Mouse (Mus musculus): ENCODE results near the gene Recql.
"Not testable (repeated sequence)": the region's sequence is repeated elsewhere in the genome, so short reads cannot be mapped to it uniquely, and the experiment has no call there.

Gene Recql

GRCm38 (mm10) chr6:142365742-142366472 is 21.0 kb downstream of the Recql start:
- DNase-seq (ENCODE audit: extremely low read depth, low read depth): no peak

- DNase-seq (ENCODE audit: extremely low read depth, low read depth): no peak
These were observed 23.8 kb downstream of the Recql start for GRCm38 (mm10) chr6:142363019-142363576.

GRCm38 (mm10) chr6:142362036-142362435 is 24.9 kb downstream of the Recql start:
- DNase-seq (ENCODE audit: extremely low read depth, low read depth): no peak

DNA sequence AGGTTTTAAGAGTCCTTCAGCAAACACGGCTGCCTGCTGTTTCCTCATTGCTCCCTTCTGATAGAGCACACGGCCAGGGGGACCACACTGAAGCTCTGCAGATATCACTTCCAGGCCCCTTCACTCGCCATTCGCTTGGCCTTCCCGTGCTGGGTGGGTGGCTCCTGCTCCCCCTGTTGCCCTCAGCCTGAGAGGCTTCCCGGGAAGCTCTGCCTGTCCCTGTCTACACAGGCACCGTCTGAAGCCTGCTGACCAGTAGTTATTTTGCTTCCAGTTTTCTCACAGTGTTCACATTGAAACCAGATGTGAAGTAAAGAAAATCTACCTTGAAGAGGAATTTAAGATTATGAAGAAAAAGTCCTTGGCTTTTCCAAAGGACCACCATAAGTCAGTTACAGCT is 29.8 kb downstream of the Recql start:
- no peak for DNase-seq (ENCODE audit: extremely low read depth, low read depth)

- DNase-seq (ENCODE audit: extremely low read depth, low read depth): not testable (repeated sequence)
These were observed 34.8 kb downstream of the Recql start for GRCm38 (mm10) chr6:142352099-142352498.

DNA sequence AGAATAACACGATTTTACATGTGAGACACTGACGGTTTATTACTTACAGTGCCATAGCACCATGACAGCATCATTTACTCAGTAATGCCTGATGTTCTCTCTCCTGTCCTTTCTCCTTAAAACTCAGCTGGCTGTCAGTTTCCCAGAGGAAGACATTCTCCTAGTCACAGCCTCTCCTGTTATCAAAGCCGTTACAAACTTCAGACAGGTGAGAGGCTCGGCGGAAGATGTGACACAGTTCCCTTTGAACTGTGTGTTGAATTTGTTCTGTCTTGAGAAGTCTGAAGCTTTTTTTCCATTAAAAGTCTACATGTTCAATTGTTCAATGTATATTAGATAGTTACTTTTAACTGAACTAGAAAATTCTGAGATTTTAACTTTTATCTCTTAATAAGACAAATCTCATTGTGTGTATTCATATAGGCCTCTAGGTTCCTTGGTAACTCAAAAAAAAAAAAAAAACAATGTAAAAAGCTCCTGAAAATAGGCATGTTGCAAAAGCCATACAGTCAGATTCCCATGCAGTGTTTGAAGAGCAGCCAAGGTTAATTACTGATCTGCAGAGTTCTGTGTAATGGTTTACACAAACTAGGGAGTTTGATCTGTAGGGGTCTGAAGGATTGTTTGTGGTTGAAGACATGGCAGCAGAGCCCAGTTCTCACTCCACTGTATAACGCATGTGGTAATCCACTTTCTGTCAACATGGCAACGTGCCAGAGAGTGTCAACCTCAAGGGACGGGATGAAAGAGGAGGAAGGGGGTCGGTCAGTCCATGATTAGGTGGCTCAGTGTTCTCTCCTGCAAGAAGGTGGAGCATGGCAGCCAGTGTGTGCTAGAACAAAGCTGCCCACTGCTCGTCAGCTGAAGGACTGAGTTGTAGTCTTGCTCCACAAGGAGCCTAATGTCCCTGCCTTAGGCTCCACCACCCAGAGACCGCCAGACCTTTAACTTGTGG is 39.2 kb downstream of the Recql start:
- no peak for DNase-seq (ENCODE audit: extremely low read depth, low read depth)

- DNase-seq (ENCODE audit: extremely low read depth, low read depth): peak; percentile 30
These were observed 40.4 kb downstream of the Recql start for GRCm38 (mm10) chr6:142346181-142347110.

GRCm38 (mm10) chr6:142345440-142346038 is 41.3 kb downstream of the Recql start, which contains the start of gene Pyroxd1:
Gene Pyroxd1 (plus strand): TSS chr6:142345654.
- DNase-seq (ENCODE audit: extremely low read depth, low read depth): peak; percentile 84

GRCm38 (mm10) chr6:142343561-142343960 is 43.3 kb downstream of the Recql start:
- peak; percentile 59 for DNase-seq (ENCODE audit: extremely low read depth, low read depth)

DNA sequence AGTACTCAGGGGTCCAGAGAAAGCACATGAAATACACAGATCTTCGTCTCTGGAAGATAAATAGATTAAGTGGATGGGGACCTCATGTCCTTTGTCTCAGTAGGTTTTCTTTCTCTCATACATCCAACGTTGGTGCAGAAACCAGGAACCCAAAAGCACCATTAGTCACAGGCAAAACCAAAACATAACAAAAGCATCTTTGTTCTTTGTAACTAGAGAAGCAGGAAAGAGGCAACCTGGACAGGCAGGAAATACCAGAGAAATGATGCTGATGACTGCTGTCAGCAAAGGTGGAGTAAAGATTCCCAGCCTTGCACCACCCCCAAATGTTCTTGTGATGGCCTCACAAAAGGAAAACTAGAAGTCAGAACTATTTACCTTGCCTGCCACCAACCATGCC is 47.3 kb downstream of the Recql start:
- no peak for DNase-seq (ENCODE audit: extremely low read depth, low read depth)

DNA sequence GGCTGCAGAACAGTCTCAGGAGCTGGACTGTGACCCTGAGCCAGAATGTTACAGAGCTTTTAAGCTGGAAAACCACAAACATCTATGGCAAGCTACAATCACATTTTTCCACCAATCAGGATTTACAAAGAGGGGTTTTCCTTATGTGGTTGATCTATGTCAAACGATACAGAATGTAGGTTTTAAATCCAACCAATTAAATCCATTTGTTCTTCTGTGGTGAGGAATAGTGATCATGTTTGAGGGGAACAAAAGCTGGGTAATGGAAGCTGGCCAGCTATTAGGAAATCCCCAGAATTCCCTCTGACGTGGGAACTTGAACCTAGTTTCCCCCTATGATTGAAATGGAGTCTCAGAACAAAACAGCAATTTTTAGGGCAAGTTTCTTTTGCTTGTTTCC is 47.9 kb downstream of the Recql start:
- DNase-seq (ENCODE audit: extremely low read depth, low read depth): no peak

GRCm38 (mm10) chr6:142329201-142329600 is 57.7 kb downstream of the Recql start:
- DNase-seq (ENCODE audit: extremely low read depth, low read depth): no peak

DNA sequence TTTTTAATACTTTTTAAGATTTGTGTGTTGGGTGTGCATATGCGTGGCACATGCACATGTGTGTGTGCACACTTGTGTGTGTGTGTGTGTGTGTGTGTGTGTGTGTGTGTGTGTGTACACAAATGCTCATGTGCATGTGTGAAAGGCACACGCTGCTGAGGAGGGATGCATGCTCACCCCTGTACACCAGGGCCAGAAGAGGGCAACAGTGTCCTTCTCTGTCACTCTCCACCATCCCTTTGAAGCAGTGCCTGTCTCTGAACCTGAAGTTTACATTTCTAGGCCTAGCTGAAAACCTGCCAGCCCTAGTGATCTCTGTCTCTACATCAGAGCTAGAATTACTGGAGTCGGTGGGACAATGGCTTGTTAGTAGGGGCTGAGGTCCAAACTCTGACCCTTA is 60.3 kb downstream of the Recql start:
- no peak for DNase-seq (ENCODE audit: extremely low read depth, low read depth)

GRCm38 (mm10) chr6:142322881-142323280 is 64.0 kb downstream of the Recql start, which contains the start of gene Slco1a5:
Gene Slco1a5 (minus strand): TSS chr6:142322981.
- DNase-seq (ENCODE audit: extremely low read depth, low read depth): no peak

DNA sequence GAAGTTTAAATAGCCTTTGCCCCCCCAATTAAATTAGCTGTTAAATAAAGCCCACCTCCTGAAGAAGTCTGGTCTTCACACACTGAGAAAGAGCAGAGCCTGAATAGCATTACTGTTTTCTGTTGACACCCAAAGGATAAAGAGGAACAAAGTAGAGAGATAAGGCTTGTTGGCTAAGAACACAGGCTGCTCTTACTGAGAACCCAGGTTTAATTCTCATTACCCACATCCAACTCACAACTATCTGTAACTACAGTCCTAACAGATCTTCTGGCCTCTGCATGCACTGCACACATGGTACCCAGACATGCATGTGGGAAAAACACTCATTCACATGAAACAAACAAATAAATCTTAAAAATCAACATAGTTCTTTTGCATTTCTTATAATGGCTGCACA is 69.8 kb downstream of the Recql start:
- DNase-seq (ENCODE audit: extremely low read depth, low read depth): peak; percentile 15

DNA sequence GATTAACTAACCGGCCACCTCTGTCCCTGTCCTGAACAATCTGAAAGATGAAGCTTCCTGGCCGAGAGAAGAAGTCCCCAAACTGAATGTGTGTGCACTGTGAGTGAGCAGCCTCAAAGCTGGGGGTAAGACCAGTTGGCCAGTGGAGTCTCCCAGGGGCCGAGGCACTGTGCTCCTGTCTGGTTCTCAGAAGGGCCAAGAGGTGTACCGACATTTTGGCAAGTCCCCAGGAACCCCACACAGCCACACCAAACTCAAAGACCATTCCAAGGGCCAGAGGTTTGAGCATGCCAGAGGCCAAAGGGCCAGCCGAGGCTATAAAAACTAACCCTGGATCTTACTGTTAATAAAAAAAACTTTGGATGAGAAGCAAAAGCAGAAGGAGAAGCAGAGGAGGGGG is 72.6 kb downstream of the Recql start:
- DNase-seq (ENCODE audit: extremely low read depth, low read depth): no peak

GRCm38 (mm10) chr6:142305076-142305475 is 81.8 kb downstream of the Recql start:
- no peak for DNase-seq (ENCODE audit: extremely low read depth, low read depth)
